Comparison of ENCODE assay signal across 9 mouse cellular contexts in genomic region chr4:46307341-46307740, GRCm38 (mm10). TPM values are rescaled to one million over a fixed set of nuclear protein-coding genes. Genes with fewer than 3 reads are reported as not detected.
A peak's percentile ranks its signal among the peaks of the same experiment; 100 is the strongest.
DNase-seq lines count a peak whose midpoint lies in the region; ATAC-seq and TF ChIP-seq lines count a peak whose summit lies in the region.
"Had no signal": no experiment of that assay in that cellular context is flagged by ENCODE, and none has a peak within 500 bp of the region (broad histone marks: within the 10 kb centered on the region; RNA-seq: fewer than 3 reads in every experiment).

No protein-coding gene starts in this region.

- H3K4me1 ChIP-seq in embryonic facial prominence, embryonic 14.5 days (ENCODE audit: control insufficient read depth, insufficient read depth, low read length): no peaks in the 10 kb centered on the region
- H3K4me1 ChIP-seq in embryonic facial prominence, embryonic 10.5 days: peaks cover 18% of the 10 kb centered on the region
- peaks cover 2% of the 10 kb centered on the region; the same call in 1 of the 2 replicates for H3K4me1 ChIP-seq in liver, postnatal 0 days (ENCODE audit: insufficient read depth)
- H3K4me1 ChIP-seq in hindbrain, embryonic 11.5 days (replicated peaks; ENCODE audit: control insufficient read depth, insufficient read depth, low read length): no peaks in the 10 kb centered on the region

- no peaks in the 10 kb centered on the region for H3K9me3 ChIP-seq in embryonic facial prominence, embryonic 14.5 days (ENCODE audit: control insufficient read depth, low read length)
- H3K9me3 ChIP-seq in embryonic facial prominence, embryonic 10.5 days: no peaks in the 10 kb centered on the region
- H3K9me3 ChIP-seq in liver, postnatal 0 days (ENCODE audit: low read length): no peaks in the 10 kb centered on the region
- H3K9me3 ChIP-seq in hindbrain, embryonic 11.5 days (ENCODE audit: control insufficient read depth, low read length): no peaks in the 10 kb centered on the region
- H3K9me3 ChIP-seq: limb, embryonic 12.5 days had no signal

- 44% methylated on average over 9 of the region's 9 CpGs for WGBS in embryonic facial prominence, embryonic 14.5 days
- WGBS in embryonic facial prominence, embryonic 10.5 days: 70% methylated on average over 9 of the region's 9 CpGs
- whole genome bisulfite sequencing in liver, postnatal 0 days (ENCODE audit: insufficient replicate concordance): 65% methylated on average over 9 of the region's 9 CpGs
- WGBS in hindbrain, embryonic 11.5 days: 78% methylated on average over 9 of the region's 9 CpGs

- H3K4me2 ChIP-seq in embryonic facial prominence, embryonic 14.5 days (ENCODE audit: low read depth, low read length): no peak overlapping the region
- H3K4me2 ChIP-seq in liver, postnatal 0 days (ENCODE audit: low read depth, low read length): no peak overlapping the region
- H3K4me2 ChIP-seq in hindbrain, embryonic 11.5 days (replicated peaks; ENCODE audit: low read depth, low read length): no peak overlapping the region
- H3K4me2 ChIP-seq: limb, embryonic 12.5 days had no signal

- H3K4me3 ChIP-seq in embryonic facial prominence, embryonic 14.5 days (ENCODE audit: low read depth, low read length): no peak overlapping the region
- no peak overlapping the region for H3K4me3 ChIP-seq in embryonic facial prominence, embryonic 10.5 days
- H3K4me3 ChIP-seq in liver, postnatal 0 days (ENCODE audit: low read depth, low read length): no peak overlapping the region
- H3K4me3 ChIP-seq in hindbrain, embryonic 11.5 days (ENCODE audit: low read depth, low read length): no peak overlapping the region
- H3K4me3 ChIP-seq: limb, embryonic 12.5 days had no signal

- H3K27me3 ChIP-seq in embryonic facial prominence, embryonic 14.5 days (replicated peaks; ENCODE audit: control insufficient read depth, insufficient read depth, low read length): peaks cover 28% of the 10 kb centered on the region
- peaks cover 76% of the 10 kb centered on the region for H3K27me3 ChIP-seq in embryonic facial prominence, embryonic 10.5 days (replicated peaks; ENCODE audit: low read depth, poor library complexity, severe bottlenecking)
- H3K27me3 ChIP-seq in liver, postnatal 0 days (ENCODE audit: insufficient read depth, low read length): peaks cover 32% of the 10 kb centered on the region; the same call in 1 of the 2 replicates
- no peaks in the 10 kb centered on the region; the same call in 1 of the 2 replicates for H3K27me3 ChIP-seq in hindbrain, embryonic 11.5 days (ENCODE audit: control insufficient read depth, insufficient read depth, low read length)

- no peak for ATAC-seq in embryonic facial prominence, embryonic 14.5 days (ENCODE audit: low read depth)
- ATAC-seq in liver, postnatal 0 days: no peak
- ATAC-seq in hindbrain, embryonic 11.5 days (ENCODE audit: low FRiP score): no peak

- no peak overlapping the region for H3K9ac ChIP-seq in embryonic facial prominence, embryonic 14.5 days (ENCODE audit: low read depth, low read length)
- no peak overlapping the region for H3K9ac ChIP-seq in liver, postnatal 0 days (replicated peaks)
- H3K9ac ChIP-seq in hindbrain, embryonic 11.5 days (ENCODE audit: low read depth, low read length): no peak overlapping the region
- H3K9ac ChIP-seq: limb, embryonic 12.5 days had no signal

- TF ChIP-seq CTCF in liver, postnatal 0 days (IDR thresholded peaks at IDR 0.05; ENCODE audit: low read depth): no peak

- DNase-seq in embryonic facial prominence, embryonic 14.5 days (ENCODE audit: low spot score): peak; percentile 54
- no peak for DNase-seq in embryonic facial prominence, embryonic 10.5 days (ENCODE audit: low spot score)
- peak; percentile 88 for DNase-seq in adrenal gland, postnatal 14 days
- DNase-seq in frontal cortex, postnatal 36 days (ENCODE audit: low spot score in 2 of 2): peak; percentile 72 to 76
- DNase-seq in layer of hippocampus, adult 18-20 months (ENCODE audit: low spot score in 2 of 2): peak; percentile 36 to 59
- DNase-seq in lung, postnatal 10 days: peak; percentile 66
- no peak for DNase-seq in liver, postnatal 0 days
- DNase-seq in hindbrain, embryonic 11.5 days (ENCODE audit: low spot score): no peak

- TF ChIP-seq EP300 in liver, postnatal 0 days (IDR thresholded peaks at IDR 0.05; ENCODE audit: low read depth): no peak

- H3K27ac ChIP-seq in embryonic facial prominence, embryonic 14.5 days (replicated peaks; ENCODE audit: low read depth, low read length): no peak overlapping the region
- H3K27ac ChIP-seq in embryonic facial prominence, embryonic 10.5 days (replicated peaks): no peak overlapping the region
- no peak overlapping the region for H3K27ac ChIP-seq in liver, postnatal 0 days (ENCODE audit: low read depth)
- H3K27ac ChIP-seq in hindbrain, embryonic 11.5 days (ENCODE audit: low read depth, low read length): no peak overlapping the region
- H3K27ac ChIP-seq: limb, embryonic 12.5 days had no signal

- H3K36me3 ChIP-seq in embryonic facial prominence, embryonic 14.5 days (ENCODE audit: control insufficient read depth, insufficient read depth, low read length): no peaks in the 10 kb centered on the region
- no peaks in the 10 kb centered on the region for H3K36me3 ChIP-seq in embryonic facial prominence, embryonic 10.5 days (replicated peaks)
- no peaks in the 10 kb centered on the region for H3K36me3 ChIP-seq in liver, postnatal 0 days (replicated peaks; ENCODE audit: insufficient read depth, low read length)
- H3K36me3 ChIP-seq in hindbrain, embryonic 11.5 days (ENCODE audit: control insufficient read depth, insufficient read depth, low read length): no peaks in the 10 kb centered on the region
- H3K36me3 ChIP-seq: limb, embryonic 12.5 days had no signal

RNA-seq across cellular contexts. Expression of gene Foxe1, which starts 36.1 kb away (rescaled TPM):
- 1.6 and 1.7 TPM in 2 replicates for polyA plus RNA-seq in embryonic facial prominence, embryonic 14.5 days (2014; fragmentation: Nextera tagmentation; extraction: Ambion mirVana)
- 1.7 and 2.3 TPM in 2 replicates for polyA plus RNA-seq in embryonic facial prominence, embryonic 10.5 days (2016; fragmentation: Nextera tagmentation; extraction: Ambion mirVana)
- not detected in 2 replicates for total RNA-seq in adrenal gland, postnatal 14 days (2021)
- not detected for total RNA-seq in layer of hippocampus, adult 18-20 months (2021)
- not detected in 2 replicates for polyA plus RNA-seq in liver, postnatal 0 days (2015; fragmentation: Nextera tagmentation; extraction: Ambion mirVana)
- polyA plus RNA-seq in hindbrain, embryonic 11.5 days (2014; fragmentation: Nextera tagmentation; extraction: Ambion mirVana): 0.08 and 0.48 TPM in 2 replicates
- polyA plus RNA-seq: limb, embryonic 12.5 days had no signal

Comparison
In these comparisons a context has a peak if more than half of its experiments do, and no peak if none do; other contexts are left out.
1. DNase-seq: peak in embryonic facial prominence, embryonic 14.5 days (single experiment), adrenal gland, postnatal 14 days (single experiment), frontal cortex, postnatal 36 days (2 of 2), layer of hippocampus, adult 18-20 months (2 of 2) and lung, postnatal 10 days (single experiment); none in embryonic facial prominence, embryonic 10.5 days (single experiment), liver, postnatal 0 days (single experiment) and hindbrain, embryonic 11.5 days (single experiment).